Mouse (Mus musculus) layer of hippocampus, adult 8-10 months (tissue): ENCODE data around the gene Gak. TPM values are rescaled to one million over a fixed set of nuclear protein-coding genes. Genes with fewer than 3 reads are reported as not detected.
A peak's percentile ranks its signal among the peaks of the same experiment; 100 is the strongest.

Experiments
- DNase-seq, 2 experiments: peaks; one replicate each; pipeline ENCODE4 v3.0.0; 2022; ENCODE audit warnings: low spot score in 2 of 2
- total RNA-seq, 4 experiments: library from RNA; stranded (reverse); gene quantifications; 2 replicates each; pipeline ENCODE4 v1.2.4; 2022

The Gak gene
- 100 to 1,000 TPM in 2 of 4 experiments, 10 to 100 TPM in 2; 94.1 to 111 (median 102) TPM for total RNA-seq

DNA sequence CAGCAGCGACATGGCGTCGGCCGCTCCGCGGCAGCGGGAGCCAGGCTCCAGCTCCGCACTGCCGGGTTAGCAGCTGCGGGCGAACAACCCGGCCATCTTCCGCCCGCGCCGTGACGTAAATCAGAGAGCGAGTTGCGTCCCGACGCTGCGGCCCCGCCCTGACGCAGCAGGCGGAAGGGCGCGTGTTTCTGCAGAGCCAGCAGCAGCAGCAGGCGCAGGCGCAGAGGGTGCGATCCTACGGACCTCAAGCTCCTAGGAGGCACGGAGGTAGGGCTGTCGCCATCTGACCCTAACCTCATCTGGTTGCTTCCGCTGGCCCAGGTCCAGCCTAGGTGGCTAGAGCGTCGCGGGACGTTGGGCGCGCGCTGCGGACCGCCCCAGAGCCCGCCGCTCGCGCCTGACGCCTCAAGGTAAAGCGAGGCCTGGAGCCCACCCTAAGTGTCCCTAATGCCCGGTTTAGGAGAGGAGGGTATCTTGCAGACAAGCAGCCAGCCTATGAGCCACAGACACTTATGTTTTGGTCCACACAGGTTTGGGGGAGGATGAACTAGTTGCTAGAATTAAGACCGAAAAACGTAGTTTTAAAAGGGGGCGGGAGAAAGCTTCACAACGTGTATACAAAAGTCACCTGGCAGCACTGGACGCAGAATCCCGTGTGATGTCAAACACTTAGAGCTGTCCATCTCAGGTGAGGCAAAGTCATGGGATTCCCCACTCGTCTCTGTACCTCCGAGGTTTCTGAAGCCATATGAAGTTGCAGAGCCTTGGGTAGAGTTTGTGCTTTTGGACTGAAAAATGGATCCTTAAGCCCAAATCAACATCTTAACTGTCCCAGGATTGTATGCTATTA, at the start of gene Gak, which contains the start of gene Tmem175:
Gene Gak, minus strand, starts transcription at position 122 of the 850 bp plus-strand sequence.
Gene Tmem175, plus strand, starts transcription at position 137 of the 850 bp plus-strand sequence.
- DNase-seq: peak; percentile 87 to 90

DNA sequence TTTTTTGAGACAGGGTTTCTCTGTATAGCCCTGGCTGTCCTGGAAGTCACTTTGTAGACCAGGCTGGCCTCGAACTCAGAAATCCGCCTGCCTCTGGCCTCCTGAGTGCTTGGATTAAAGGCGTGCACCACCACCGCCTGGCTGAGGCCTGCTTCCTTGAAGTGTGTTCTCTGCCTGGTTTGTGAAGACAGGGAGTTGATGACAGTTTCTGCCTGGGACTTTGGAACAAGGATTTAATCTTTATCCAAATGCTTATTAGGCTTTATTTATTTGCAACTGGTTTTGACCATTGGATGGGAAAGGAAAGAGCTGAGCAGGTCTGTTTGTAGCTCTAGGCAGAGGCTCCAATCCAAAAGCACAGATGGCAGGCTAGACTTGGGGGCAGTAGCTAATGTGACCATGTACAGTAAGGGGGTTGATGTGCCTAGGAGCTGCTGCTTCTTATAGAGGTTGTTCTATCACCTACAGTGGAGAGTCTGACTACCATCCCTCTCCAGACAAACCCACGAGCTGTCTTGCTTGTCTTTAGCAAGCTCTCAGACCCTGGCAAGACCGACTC, 48.8 kb upstream of the Gak start:
- no peak for DNase-seq

DNA sequence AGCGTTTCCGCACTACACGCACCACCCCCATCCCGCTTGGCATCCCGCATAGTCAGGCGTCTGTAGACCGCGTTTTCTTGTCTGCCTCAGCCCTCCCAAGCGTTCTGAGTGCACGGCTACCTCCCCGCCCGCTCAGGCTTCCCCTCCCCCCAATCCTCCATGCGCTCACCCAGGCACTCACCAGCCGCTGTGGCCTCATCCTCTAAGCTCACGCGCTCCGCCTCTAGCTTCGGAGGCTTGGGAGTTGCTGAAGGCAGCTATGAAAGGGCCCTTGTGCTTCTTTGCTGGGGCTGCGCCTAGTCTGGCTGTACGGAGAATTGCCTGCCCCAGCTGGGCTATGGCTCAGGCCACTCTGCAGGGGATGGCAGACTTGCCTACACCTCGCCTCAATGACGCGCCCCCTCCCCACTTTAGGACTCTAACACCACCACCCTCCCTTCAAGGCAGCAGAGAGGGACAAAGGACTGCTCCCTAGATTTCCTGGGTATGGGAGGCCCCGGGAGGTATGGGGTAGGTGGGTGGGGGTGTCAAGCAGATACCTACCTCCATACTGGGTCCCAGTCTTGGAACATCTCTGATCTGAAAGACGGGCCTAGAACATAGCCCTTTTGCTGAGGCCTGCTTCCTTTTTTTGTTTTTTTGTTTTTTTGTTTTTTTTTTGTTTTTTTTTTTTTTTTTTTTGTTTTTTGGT, 48.2 kb upstream of the Gak start:
- DNase-seq: peak; percentile 83 to 90

DNA sequence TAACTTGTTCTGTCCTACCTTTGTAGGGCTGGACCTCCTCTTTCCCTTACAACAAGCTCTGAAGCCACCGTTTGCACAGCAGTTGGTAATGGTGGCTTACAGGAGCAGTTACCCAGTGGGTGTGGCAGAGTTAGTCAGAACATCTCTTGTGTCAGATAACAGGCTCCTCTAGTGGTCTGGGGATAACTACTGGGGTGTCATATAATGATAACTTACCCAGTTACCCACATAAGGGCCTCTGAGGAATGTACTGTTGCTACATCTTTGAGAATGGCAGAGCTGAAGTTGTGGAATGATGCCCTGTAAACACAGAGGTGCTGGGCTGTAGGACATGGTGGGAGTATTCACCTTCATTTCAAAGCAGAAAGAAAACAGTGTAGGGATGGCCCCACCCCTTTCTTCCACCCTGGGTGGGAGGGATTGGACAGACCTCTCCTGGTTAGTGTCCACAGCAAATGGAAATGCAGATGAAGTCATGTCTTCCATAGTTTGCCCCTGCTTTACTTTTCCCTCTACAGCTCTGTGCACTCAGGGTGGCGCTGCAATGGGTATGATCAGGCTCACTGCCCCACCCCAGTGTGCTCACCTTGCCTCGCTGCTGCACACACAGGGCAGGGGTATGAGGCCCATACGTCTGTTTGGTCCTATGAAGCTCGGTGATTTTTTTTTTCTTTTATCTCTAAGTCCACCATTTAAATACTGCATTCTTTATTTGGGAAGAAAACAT, 47.4 kb upstream of the Gak start:
- DNase-seq: no peak

DNA sequence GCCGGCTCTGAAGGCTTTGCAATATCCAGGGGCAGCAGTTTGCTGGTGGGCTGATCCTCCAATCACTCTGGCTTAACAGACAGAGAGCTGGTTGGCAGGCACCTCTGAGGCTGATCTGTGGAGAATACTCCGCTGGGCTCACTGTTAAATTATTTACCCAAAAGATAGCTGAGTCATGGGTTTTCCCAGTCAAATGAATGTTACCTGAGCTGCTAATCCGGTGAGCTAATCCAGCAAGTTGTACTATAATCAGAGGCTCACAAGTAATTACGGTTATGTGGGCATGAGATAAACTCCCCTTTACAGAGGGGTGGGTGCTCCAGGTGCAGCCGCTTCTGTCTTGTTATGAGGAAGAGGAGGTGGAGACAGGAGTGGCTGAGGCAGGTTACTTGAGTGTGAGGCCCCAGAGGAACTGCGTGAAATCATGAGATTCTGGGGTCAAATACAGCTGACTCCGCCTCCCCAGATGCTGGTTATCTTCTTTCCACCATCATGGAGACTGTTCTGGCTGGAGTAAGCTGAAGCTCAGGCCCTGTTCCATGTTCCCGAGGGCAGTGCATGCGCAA, 45.8 kb upstream of the Gak start, which contains the start of gene Slc26a1:
Gene Slc26a1, minus strand, starts transcription at position 319 of the 566 bp plus-strand sequence.
- DNase-seq: no peak

DNA sequence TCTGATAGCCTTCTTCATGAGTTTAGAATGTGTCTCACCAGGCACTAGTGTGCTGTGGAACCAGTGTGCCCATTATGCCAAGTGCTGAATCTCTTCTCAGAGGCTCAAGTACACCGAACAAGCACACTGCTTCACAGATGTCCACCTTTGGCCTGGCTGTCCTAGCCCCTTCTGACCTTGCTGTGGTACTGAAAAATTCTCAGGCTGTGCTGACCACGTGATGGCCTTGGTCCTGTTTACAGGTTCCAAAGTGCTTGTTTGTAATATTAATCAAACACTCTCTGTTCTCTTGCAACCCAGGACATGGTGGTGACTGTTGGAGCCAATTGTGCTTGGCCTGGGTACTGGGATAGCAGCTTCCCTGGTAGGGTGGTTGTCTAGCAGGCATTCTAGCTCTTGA, 45.1 kb upstream of the Gak start:
- DNase-seq: no peak

DNA sequence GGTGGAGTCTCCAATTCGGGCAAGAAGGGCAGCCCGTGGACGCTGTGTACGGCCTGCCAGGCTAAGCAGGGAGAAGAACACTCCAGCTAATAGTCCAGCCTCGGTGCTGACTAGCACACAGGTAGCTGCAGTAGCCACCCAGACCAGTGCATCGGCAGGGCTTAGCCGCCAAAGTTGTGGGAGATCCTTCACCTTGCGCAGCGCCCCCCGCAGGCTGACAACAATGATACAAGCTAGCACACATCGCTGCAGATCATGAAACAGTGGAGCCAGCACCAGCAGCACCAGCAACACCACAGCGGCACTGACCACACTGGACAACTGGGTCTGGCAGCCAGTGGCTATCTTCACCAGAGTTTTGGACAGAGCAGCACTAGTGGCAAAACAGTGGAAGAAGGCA, 42.2 kb upstream of the Gak start:
- DNase-seq: no peak

DNA sequence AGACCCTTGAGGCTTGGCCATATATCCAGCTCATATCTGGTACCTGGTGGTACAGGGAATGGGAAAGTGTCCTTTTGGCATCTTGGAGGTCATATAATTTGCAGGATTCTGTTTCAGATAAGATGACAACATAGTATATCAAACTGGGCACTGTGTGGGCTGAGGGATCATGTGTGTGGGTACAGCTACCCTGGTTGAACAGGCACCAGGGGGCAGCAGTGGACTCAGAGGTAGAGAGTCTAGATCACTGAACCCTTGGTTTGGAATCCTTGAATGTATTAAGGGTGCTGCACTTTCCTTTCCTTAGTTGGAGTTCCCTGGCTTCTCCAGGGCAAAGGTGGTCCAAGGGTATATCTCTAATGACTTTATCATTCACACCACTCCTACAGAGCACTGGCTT, 41.2 kb upstream of the Gak start:
- DNase-seq: no peak

DNA sequence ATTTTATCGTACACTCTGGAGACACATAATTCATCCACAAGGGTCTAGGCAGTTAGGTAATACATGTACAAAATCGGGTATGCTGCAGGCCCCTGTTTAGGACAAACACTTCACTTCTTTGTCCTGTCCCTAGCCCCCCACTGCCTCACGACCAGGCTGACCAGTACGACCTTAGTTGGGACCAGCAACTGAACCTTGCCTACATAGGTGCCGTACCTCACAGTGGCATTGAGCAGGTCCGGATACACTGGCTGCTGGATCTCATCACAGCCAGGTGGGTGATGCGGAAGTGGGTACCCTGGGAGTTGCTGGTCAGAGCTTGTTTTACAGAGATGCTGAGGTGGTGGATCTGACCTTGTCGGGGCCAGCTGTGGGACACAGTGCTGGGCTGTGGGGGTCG, 40.4 kb upstream of the Gak start:
- DNase-seq: no peak

DNA sequence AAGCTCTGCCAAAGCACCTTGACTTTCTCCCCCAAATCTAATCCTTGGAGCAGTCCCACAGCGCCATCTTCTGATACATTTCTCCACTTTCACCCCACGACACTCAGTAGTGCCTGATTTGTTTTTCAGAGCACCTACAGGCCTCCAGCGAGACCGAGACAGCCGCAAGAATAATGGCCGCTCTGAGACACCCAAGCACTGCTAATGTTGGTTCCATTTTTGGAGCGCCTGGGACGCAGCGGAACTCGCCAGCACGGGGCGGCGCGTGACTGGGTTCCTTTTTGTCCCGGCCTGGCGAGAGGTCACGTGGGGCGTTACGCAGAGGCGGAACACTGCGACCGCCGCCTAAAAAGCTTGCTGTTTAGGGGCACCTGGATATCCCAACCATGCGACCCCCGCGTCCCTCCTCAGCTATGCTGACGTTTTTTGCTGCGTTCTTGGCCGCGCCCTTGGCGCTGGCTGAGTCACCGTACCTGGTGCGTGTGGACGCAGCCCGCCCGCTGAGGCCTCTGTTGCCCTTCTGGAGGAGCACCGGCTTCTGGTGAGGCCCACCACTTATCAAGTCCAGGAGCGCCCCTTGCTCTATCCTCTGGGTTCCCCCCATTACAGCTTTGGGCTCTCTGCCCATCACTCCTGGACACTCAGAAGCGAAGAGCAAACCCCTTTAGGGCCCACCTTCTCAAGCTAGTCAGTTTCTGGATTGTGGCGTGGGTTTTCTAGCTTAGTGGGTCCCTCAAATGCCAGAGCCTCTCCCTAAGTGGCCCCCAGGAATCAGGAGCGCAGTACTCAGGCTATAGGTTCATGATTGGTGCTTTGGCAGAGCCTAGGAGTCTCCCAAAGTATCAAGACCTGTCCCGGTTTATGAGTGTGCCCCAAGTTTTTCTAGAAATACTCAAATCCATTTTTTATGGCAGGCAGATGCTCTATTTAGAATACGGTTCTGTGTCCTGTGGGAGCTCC, 39.7 kb upstream of the Gak start, which contains the start of gene Dgkq:
Gene Dgkq, minus strand, starts transcription at position 696 of the 960 bp plus-strand sequence.
- peak; percentile 88 to 92 for DNase-seq

DNA sequence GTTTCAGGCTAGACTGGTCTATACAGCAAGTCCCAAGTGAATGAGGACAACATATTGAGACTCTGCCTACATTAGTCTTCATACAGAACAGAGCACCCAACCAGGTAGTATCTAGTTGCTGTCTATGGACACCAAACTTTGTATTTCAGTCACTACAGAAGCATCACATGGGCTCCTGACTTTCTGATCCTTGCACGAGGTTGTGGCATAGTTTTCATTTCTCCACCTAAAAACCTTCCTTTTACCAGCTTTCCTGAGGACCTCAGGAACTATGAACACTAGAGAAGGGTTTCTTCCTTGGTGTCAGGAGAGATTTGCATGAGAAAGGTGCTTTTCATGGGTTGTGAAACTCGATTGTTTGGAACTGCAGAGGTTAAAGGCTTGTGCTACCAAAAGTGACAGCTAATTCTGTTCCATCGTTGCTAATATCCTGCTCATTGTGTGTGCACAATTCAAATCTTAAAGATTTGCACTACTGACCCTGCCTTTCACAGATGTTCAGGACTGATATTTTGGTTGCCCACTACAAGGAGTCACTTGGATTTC, 38.9 kb upstream of the Gak start:
- no peak for DNase-seq

DNA sequence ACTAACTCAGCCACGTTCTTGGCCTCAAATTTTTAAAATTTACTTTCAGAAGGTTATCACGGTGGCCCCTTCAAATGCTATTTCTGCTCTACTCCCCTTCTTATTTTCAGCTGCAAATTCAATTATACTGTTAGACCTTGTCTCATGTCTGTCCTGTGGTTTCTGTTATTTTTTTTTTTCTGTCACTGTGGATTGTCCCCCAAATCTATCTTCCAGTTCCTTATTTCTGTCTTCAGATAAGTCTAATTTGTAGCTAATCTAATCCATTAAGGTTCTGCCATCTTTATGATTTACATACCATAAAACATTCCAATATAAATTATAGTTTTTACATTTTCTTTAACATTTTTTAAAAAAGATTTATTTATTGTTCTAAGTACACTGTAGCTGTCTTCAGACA, 37.8 kb upstream of the Gak start:
- DNase-seq: no peak

DNA sequence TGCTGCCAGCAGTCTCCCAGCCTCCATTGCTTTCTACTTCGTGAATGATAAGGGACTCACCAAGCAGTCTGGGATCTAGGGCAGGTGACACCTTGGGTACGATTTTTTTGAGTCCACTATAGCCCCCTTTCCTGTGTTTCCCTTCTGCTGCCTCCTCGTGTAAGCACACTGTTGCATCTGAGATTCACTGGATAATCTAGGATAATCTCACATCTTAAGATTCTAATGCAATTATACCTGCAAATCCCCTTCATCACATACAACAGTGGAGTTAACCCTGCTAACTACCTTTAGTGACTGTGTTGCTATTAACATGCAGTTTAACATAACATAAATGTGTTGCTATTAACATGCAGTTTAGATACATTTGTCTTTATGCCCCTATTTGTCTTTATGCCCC, 35.5 kb upstream of the Gak start:
- DNase-seq: no peak

DNA sequence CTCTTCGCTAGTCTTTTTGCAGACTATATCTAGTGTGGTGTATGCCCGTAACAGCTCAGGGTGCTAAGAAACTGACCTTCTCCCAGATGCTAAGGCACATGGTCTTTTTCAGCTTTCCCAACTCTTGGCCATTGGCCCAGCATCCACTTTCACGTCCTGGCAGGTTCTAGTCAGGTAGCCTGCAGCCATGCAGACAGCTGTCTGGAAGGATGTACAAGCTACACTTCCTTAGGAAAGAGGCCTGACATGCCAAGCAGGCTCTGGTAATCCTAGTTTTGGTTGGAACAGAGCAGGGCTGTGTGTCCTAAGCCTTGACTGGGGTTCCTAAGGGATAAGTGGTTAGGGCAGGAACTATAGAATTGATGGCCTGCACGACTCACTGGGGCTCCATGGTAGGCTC, 33.2 kb upstream of the Gak start:
- no peak for DNase-seq

DNA sequence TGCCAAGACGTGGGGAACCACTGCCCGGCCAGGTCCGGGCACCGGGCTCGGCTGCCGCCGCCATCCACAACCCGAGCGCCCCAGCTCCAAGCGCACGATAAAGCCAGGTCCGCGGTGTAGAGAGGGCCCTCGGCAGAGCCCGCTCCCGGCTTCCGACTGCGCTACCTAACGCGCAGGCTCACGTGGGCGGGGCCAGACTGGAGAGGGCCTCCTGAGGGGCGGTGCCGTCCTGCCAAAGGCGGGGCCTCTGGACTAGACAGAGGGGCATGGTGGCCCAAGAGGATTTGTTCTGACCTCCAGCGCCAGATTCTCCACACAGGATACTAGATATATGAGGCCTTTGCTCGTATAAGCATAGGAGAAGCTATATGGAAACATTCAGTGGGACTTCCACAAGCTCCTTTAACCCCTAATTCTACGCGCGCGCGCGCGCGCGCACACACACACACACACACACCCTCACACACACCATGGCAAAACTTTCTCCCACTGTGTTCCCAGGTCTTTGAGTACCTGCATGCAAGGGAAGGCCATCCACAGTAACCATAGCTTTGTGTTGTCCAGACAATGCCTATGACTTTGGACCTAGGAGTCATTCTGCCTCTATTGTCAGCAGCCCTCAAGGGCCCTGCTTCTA, 31.2 kb upstream of the Gak start:
- DNase-seq: peak; percentile 81 to 87

DNA sequence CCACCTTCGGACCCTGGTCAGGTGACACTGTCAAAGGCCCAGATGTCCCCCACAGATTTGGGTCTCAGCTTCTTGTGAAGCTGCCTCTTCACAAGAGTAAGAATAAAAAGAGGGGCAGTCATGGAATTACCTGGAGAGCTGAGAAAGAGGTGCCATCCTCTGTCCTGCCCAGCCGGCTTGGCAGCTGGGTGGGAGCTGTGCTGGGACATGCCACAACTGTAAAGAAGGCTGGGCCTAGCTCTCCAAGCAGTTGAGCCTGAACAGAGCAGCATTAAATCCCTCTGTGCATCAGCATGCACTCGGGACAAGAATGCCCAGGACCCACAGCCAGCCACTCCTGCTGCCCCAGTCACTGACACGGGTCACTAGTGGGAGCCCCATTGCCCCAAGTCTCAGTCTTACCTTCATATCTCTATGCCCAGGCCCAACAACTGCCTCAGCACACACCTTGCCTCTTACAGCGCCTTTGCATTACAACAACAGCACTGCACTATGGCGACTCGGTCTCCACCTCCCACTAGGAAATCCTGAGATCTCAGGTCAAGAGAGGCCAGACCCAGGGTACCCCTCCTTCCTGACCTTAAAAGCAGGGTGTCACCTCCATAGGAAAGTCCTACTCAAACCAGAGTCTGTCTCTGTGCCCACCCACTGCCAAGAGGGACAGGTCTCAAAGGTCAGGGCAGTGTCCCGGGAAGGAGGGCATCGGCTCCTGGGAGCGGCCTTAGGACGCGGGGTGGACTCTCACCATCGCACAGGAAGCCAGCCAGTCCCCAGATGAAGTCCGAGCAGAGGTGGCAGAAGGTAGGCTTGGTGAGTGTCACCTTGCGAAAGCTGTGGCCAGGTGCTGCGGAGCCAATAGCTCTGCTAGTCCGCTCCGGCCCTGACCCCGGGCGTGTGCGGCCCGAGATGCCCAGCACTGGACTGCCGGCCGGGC, 30.4 kb upstream of the Gak start, which contains the start of gene Idua:
Gene Idua, plus strand, starts transcription at position 634 of the 934 bp plus-strand sequence.
- no peak for DNase-seq

DNA sequence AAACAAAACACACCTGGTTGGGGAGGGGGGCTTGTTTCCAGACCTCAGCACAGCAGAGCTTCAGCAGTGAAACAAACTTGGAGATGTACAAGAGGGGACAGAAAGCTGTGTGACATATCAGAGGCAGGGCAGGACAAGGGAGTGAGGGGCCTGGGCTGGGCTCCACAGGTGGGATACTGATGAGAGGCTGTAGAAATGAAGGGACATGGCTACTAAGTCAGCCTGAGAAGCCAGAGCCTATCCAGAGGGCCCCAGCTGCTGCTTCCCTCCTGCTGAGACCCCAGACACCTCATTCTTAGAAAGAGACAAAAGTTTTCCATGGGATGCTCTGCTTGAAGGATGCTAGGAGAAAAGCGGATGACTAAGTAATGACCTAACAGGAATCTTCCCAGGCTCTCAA, 29.1 kb upstream of the Gak start:
- DNase-seq: no peak

DNA sequence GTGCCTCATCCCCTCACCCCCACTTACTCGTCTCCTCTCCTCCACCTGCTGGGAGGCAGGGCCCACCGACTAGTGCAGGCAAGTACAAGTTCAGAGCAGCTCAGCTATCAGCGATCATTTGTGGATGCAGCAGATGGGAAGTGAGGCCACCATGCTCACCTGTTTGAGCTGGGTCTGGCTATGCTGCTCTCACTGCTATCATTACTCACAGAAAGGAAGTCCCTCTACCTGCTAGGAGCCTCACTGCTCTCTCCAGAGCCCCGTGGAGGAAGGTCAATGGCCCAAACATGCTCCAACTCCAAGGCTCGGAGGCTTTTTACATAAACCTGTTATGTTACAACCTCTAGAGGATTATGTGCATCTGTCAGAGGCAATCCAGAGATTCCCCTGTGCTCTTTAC, 27.9 kb upstream of the Gak start:
- no peak for DNase-seq
